Mouse (Mus musculus) induced T-regulatory cell, adult 2 months (primary cell): ENCODE data around the gene Cry2.

Source experiments
- DNase-seq: peaks from one replicate; pipeline ENCODE4 v3.0.0-alpha.2; 2012; ENCODE audit warnings: low read depth

Gene Cry2

GRCm38 (mm10) chr2:92367383-92368029, 66.3 kb downstream of the Cry2 start:
- DNase-seq: no peak

- no peak for DNase-seq
Measured at GRCm38 (mm10) chr2:92365568-92365967, 68.3 kb downstream of the Cry2 start.

GRCm38 (mm10) chr2:92364086-92364485, 69.8 kb downstream of the Cry2 start:
- no peak for DNase-seq

GRCm38 (mm10) chr2:92362571-92363228, 71.1 kb downstream of the Cry2 start:
- no peak for DNase-seq

GRCm38 (mm10) chr2:92361795-92362194, 72.0 kb downstream of the Cry2 start:
- no peak for DNase-seq

GRCm38 (mm10) chr2:92360893-92361292, 73.0 kb downstream of the Cry2 start:
- DNase-seq: no peak

- no peak for DNase-seq
Measured at GRCm38 (mm10) chr2:92360186-92360823, 73.5 kb downstream of the Cry2 start.

GRCm38 (mm10) chr2:92359301-92359700, 74.5 kb downstream of the Cry2 start:
- DNase-seq: no peak

GRCm38 (mm10) chr2:92354224-92354623, 79.6 kb downstream of the Cry2 start:
- no peak for DNase-seq
